26 mouse cellular contexts compared by ENCODE assay signal in genomic region chr6:87034395-87034794, GRCm38 (mm10).
"Had no signal": no experiment of that assay in that cellular context is flagged by ENCODE, and none has a peak within 500 bp of the region (broad histone marks: within the 10 kb centered on the region; RNA-seq: fewer than 3 reads in every experiment).

No protein-coding gene starts in this region.

- H3K9ac ChIP-seq: kidney, embryonic 15.5 days; limb, embryonic 12.5 days; limb, embryonic 15.5 days; liver, embryonic 14.5 days; liver, postnatal 0 days; lung, embryonic 14.5 days; neural tube, embryonic 12.5 days; neural tube, embryonic 15.5 days; stomach, embryonic 15.5 days had no signal

- H3K4me1 ChIP-seq: kidney, embryonic 15.5 days; limb, embryonic 12.5 days; limb, embryonic 15.5 days; neural tube, embryonic 12.5 days; neural tube, embryonic 15.5 days; stomach, embryonic 15.5 days had no signal

- ATAC-seq: liver, postnatal 0 days had no signal

- H3K9me3 ChIP-seq: kidney, embryonic 15.5 days; limb, embryonic 15.5 days; neural tube, embryonic 15.5 days; stomach, embryonic 15.5 days had no signal

- H3K27me3 ChIP-seq: kidney, embryonic 15.5 days; limb, embryonic 12.5 days; limb, embryonic 15.5 days; neural tube, embryonic 12.5 days; neural tube, embryonic 15.5 days; stomach, embryonic 15.5 days had no signal

- H3K36me3 ChIP-seq: stomach, embryonic 15.5 days had no signal

- DNase-seq: kidney, adult 11 months; kidney, adult 8-10 months; kidney, postnatal 25 days; left cerebral cortex, postnatal 4 days; liver, postnatal 0 days; lung, embryonic 14.5 days; lung, postnatal 14 days; lung, postnatal 4 days; midbrain, embryonic 14.5 days; right cerebral cortex, adult 18-20 months; right cerebral cortex, postnatal 14 days; right cerebral cortex, postnatal 4 days; spleen, adult 18-20 months; thymus, adult 2 months; thymus, postnatal 14 days; thymus, postnatal 4 days had no signal

- H3K27ac ChIP-seq: kidney, embryonic 15.5 days; layer of hippocampus, adult 2 months; limb, embryonic 12.5 days; limb, embryonic 15.5 days; liver, embryonic 14.5 days; neural tube, embryonic 12.5 days; neural tube, embryonic 15.5 days; stomach, embryonic 15.5 days had no signal

- H3K4me2 ChIP-seq: kidney, embryonic 15.5 days; limb, embryonic 12.5 days; limb, embryonic 15.5 days; liver, embryonic 11.5 days; lung, embryonic 14.5 days; midbrain, embryonic 11.5 days; neural tube, embryonic 12.5 days; neural tube, embryonic 15.5 days; stomach, embryonic 15.5 days had no signal

- H3K4me3 ChIP-seq: kidney, embryonic 15.5 days; layer of hippocampus, adult 2 months; limb, embryonic 12.5 days; limb, embryonic 15.5 days; neural tube, embryonic 12.5 days; neural tube, embryonic 15.5 days; stomach, embryonic 15.5 days had no signal
